Mouse (Mus musculus) natural killer cell, adult 2 months (primary cell): ENCODE measurements at regions not wholly inside any gene's neighbourhood (a gene's known extent, or its start where the extent isn't known, plus 50 kb on each side); places are given as distances from the start of the nearest gene placed in this dataset.

ENCODE experiments used
- DNase-seq, 2 experiments: peaks; one replicate each; pipeline ENCODE4 v3.0.0; 2022; ENCODE audit warnings: low spot score in 2 of 2

DNA sequence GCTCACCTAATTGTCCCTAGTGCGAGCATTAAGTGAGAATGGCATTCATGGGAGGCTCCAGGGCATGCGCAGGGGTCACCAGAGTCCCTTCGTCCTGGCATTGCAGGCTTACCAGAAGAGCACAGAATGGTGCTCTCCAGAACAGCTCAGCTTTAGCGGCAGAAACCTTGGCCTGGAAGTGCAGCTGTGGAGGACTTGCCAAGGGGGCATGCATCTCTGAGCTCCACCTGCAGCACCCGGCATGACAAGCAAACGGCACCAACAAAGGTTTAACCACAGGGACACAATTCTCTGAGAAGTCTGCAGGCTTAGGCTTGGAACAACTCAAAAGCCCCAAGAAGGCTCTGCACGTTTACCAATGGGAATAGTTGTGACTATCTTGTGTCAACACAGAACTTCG, 128.4 kb downstream of the Rpap3 start:
- DNase-seq, result no peak

DNA sequence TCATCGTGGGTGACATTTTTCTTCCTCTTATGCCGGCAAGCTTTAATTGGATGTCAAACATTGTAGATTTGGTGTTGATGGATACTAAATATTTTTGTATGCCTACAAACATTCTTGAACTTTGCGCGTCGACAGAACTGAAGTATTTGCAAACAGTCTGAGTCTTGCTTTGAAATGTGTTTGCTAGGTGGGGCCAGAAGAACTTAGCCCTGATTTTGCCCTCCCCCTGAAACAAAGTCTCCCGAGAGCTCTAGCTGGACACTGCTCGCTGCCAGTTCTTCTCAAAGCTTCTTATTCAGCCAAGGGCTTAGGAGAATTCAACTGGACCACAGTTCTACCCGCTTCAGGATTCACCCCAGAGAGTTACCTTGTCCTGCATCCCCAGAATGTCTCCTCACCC, 133.0 kb downstream of the Rpap3 start:
- no peak for DNase-seq

- no peak for DNase-seq
Observed at GRCm38 (mm10) chr15:97571885-97572284, 133.7 kb downstream of the Rpap3 start.

- no peak for DNase-seq
Observed at GRCm38 (mm10) chr15:97560096-97560495, 145.5 kb downstream of the Rpap3 start.

DNA sequence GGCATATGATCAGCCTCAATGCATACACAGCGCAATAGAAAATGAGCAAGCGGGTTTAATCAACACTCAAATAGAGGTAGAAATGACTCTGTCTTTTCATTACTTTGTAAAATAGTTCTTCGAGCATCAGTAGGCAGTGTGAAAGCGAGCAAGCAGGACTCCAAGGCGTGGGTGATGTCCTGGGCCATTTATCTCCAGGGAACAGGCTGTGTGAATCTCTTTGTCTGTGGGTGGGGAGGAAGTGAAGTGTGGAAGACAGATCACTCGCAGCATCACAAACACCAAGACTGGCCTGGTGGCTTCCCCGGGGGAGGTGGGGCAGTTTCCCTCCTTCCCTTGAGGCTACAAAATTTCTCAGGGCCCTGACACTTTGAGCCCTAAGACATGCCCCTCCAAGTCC, 146.9 kb downstream of the Rpap3 start:
- no peak for DNase-seq

GRCm38 (mm10) chr15:97548354-97548753, 157.3 kb downstream of the Rpap3 start:
- DNase-seq, result no peak

DNA sequence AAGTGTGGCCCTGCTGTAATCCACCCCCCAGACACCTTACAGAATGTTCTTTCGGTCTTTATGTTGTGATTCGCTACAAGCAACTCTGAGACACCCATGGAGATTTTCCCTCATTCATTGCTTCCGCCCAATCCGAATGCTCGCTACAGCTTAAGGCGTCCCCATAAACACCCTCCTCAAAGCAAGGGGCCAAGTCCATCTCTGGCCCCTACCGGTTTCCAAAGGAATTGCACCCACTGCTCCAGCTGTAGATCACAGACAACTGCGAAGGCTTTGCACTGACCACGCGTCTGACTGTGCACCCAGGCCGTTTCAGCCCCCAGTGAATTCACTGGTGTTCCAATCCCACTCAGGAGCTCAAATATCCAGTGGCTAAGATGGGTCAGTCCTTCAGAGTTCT, 160.6 kb downstream of the Rpap3 start:
- DNase-seq, result no peak

- DNase-seq, result no peak
Observed at GRCm38 (mm10) chr15:97541646-97542045, 164.0 kb downstream of the Rpap3 start.

- no peak for DNase-seq
Observed at GRCm38 (mm10) chr15:97536145-97536544, 169.5 kb downstream of the Rpap3 start.

GRCm38 (mm10) chr15:97534878-97535277, 170.7 kb downstream of the Rpap3 start:
- DNase-seq, result no peak

- DNase-seq, result no peak
Observed at GRCm38 (mm10) chr15:97533553-97534291, 171.9 kb downstream of the Rpap3 start.

DNA sequence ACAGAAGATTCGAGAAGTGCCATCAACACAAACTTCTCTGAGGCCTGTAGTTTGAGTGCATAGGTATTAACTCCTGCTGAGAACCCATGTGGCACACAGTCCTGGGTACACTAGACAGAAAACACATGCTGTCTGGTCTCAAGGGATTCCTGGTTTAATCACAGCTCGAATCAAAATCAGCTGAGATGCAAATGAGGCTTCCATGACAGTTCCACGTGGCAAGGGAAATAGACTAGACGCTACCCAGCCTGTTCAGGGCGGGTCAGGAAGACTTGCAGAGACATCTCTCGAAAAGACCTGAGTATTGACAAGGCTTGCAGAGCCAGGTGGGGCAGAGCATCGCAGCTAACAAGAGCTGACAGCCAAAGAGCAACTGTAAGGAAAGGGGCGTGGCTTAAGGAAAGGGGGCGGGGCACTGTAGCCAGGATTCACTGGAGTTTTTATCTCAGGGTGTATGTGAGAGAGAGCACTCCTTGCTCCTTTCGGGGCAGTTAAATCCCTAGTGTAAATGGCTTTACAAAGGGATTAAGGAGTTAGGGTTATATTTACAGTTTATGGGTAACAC, 173.2 kb downstream of the Rpap3 start:
- DNase-seq, result peak in 1 of 2 experiments; percentile 31

GRCm38 (mm10) chr15:97528291-97529050, 177.2 kb downstream of the Rpap3 start:
- no peak for DNase-seq

DNA sequence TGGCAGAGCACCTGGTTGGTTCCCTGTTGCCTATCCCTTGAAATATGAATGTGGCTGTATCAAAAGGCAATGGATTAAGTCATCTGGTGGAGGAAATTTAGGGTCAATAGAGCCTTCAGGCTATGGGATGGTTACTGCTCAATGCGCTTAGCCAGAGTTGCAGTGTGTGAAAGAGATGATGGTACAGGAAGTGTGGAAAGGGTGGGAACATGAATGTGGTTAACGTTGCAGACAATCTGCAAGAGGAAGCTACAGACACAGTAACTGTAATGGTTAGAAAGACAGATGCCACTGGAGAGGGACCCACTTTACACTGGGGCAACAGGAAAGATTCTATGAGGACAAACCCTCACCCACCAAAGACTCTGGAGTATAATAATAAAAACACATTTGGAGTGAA, 185.2 kb downstream of the Rpap3 start:
- no peak for DNase-seq

- no peak for DNase-seq
Observed at GRCm38 (mm10) chr15:97519919-97520345, 185.7 kb downstream of the Rpap3 start.

GRCm38 (mm10) chr15:97517926-97518325, 187.7 kb downstream of the Rpap3 start:
- no peak for DNase-seq

- no peak for DNase-seq
Observed at GRCm38 (mm10) chr15:97517188-97517587, 188.4 kb downstream of the Rpap3 start.

DNA sequence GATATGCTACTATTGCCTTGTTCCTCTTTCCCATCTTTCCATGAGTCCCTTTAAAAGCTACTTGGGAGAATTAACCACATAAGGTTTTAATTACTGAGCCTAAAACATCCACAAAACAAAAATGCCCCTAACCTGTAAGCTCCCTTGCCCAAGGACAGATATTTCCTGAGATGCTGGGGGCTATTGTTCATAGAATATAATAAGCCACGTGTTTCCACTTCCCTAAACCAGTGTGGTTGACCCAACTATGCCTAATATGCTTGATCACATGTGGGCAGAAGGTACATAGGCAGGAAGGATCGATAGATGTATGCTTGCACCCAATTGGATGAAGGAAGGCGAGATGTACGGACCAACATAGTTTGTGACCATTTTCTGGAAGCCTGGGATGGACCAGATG, 189.9 kb downstream of the Rpap3 start:
- DNase-seq, result no peak

- DNase-seq, result no peak
Observed at GRCm38 (mm10) chr15:97507656-97508306, 197.8 kb downstream of the Rpap3 start.

GRCm38 (mm10) chr15:97507176-97507575, 198.4 kb downstream of the Rpap3 start:
- no peak for DNase-seq

DNA sequence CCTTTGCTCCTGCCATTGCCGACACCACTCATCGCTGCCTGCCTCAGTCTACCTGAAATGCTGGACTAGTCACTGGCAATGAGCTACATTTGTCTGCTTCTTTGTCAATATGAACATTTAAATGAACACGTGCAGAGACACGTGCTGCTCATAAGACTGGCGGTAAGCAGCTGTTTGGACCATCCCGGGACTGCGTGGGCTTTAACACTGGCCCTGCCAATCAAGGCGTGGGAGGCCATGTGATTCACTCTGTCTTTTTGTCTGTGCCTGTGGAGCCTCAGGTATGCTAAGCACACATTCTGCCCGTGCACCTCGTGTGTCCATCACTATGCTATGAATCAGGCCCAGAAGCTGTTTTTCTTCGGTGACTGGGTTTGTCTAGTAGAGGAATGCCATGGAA, 199.9 kb downstream of the Rpap3 start:
- no peak for DNase-seq

- DNase-seq, result no peak
Observed at GRCm38 (mm10) chr15:97504325-97504724, 201.3 kb downstream of the Rpap3 start.
